Mouse (Mus musculus) liver, adult 2 months (tissue): ENCODE results near the gene Tmem147. TPM values are rescaled to one million over a fixed set of nuclear protein-coding genes. Genes with fewer than 3 reads are reported as not detected.

ENCODE experiments used
- DNase-seq: peaks from one replicate; pipeline ENCODE4 v3.0.0-alpha.2; 2011; ENCODE audit warnings: low read depth, low spot score; ENCODE audit errors: extremely low read depth
- H3K27ac ChIP-seq: fragments of 200-500 bp; replicated peaks from 2 replicates; pipeline ENCODE4 v1.5.1; 2012; ENCODE audit warnings: low read depth, mild to moderate bottlenecking, control low read depth, inconsistent platforms, low read length; ENCODE audit not compliant: insufficient read depth
- H3K27me3 ChIP-seq: fragments of 200-500 bp; 2 replicates; pipeline ENCODE4 v1.6.1; 2012; ENCODE audit warnings: mild to moderate bottlenecking, moderate library complexity, low read length, inconsistent platforms; ENCODE audit not compliant: control insufficient read depth, insufficient read depth
- H3K36me3 ChIP-seq: fragments of 200-500 bp; 2 replicates; pipeline ENCODE4 v1.6.1; 2012; ENCODE audit warnings: low read length, inconsistent platforms; ENCODE audit not compliant: control insufficient read depth, insufficient read depth
- H3K4me1 ChIP-seq: fragments of 200-500 bp; 2 replicates; pipeline ENCODE4 v1.6.1; 2011; ENCODE audit warnings: low read length; ENCODE audit not compliant: control insufficient read depth, insufficient read depth
- H3K4me3 ChIP-seq: fragments of 200-500 bp; 2 replicates; pipeline ENCODE4 v1.5.1; 2011; ENCODE audit warnings: low read depth, mild to moderate bottlenecking, control low read depth, low read length, moderate library complexity; ENCODE audit not compliant: insufficient read depth
- H3K79me2 ChIP-seq: fragments of 200-500 bp; 2 replicates; pipeline ENCODE4 v1.6.1; 2012; ENCODE audit warnings: inconsistent platforms, mild to moderate bottlenecking, low read length, moderate library complexity; ENCODE audit not compliant: control insufficient read depth, insufficient read depth
- H3K9ac ChIP-seq: fragments of 200-500 bp; 2 replicates; pipeline ENCODE4 v1.6.1; 2012; ENCODE audit warnings: low read depth, mild to moderate bottlenecking, control low read depth, inconsistent platforms, low read length
- CTCF ChIP-seq: fragments of 200-500 bp; IDR thresholded peaks from 2 replicates; pipeline ENCODE4 v1.5.1; 2011; ENCODE audit warnings: low read depth, low read length, control low read depth
- POLR2A ChIP-seq: fragments of 200-500 bp; IDR thresholded peaks from 2 replicates; pipeline ENCODE4 v1.6.1; 2011; ENCODE audit warnings: low read length, control low read depth; ENCODE audit not compliant: insufficient read depth; ENCODE audit errors: extremely low read depth
- WGBS: fragments of 180-500 bp; shearing (Covaris S2); methylation state at CpG from one replicate; pipeline ENCODE4 v1.1.7; 2018; 5-methylcytosine and 5-hydroxymethylcytosine counted together
- polyA plus RNA-seq: library from polyadenylated mRNA; depleted of rRNA; stranded (reverse); fragments of >200 nt; gene quantifications from 2 replicates; pipeline ENCODE4 v1.2.3, GENCODE M21; 2012
- total RNA-seq: library from RNA; depleted of rRNA; stranded (reverse); fragments of >200 nt; gene quantifications from 2 replicates; pipeline ENCODE4 v1.2.3, GENCODE M21; 2014

Gene Tmem147
- total and polyA plus RNA-seq, 2 experiments = 124 to 335 TPM

- peak overlapping the region; percentile 84 for H3K9ac ChIP-seq
- H3K4me3 ChIP-seq = peak overlapping the region; percentile 75
- H3K27me3 ChIP-seq = no peaks in the 10 kb centered on the region
- peaks cover 21% of the 10 kb centered on the region for H3K4me1 ChIP-seq
- peaks cover 2% of the 10 kb centered on the region; the same call in 1 of the 2 replicates for H3K36me3 ChIP-seq
- no peaks in the 10 kb centered on the region; the same call in 1 of the 2 replicates for H3K79me2 ChIP-seq
- H3K27ac ChIP-seq = peak overlapping the region; percentile 79
- WGBS = 2% methylated on average over 26 of the region's 26 CpGs
- no peak for TF ChIP-seq POLR2A
- peak; percentile 74 for DNase-seq
Measured at GRCm38 (mm10) chr7:30728739-30729395, 473 bp downstream of the Tmem147 start.

- Histone ChIP-seq H3K4me3 (peak overlapping the region; percentile 75), H3K9ac (peak overlapping the region; percentile 84), H3K27ac (peak overlapping the region; percentile 79), H3K36me3 (peaks cover 2% of the 10 kb centered on the region; the same call in 1 of the 2 replicates), H3K27me3 (no peaks in the 10 kb centered on the region), H3K4me1 (peaks cover 21% of the 10 kb centered on the region), H3K79me2 (no peaks in the 10 kb centered on the region; the same call in 1 of the 2 replicates)
- WGBS = 39% methylated on average over 6 of the region's 6 CpGs
- TF ChIP-seq POLR2A = no peak
- TF ChIP-seq CTCF = no peak
- DNase-seq = no peak
Measured at GRCm38 (mm10) chr7:30728214-30728613, 1.1 kb downstream of the Tmem147 start.

- Histone ChIP-seq H3K4me3 (no peak overlapping the region), H3K27ac (no peak overlapping the region), H3K4me1 (peaks cover 15% of the 10 kb centered on the region), H3K36me3 (peaks cover 2% of the 10 kb centered on the region; the same call in 1 of the 2 replicates), H3K9ac (no peak overlapping the region), H3K79me2 (no peaks in the 10 kb centered on the region), H3K27me3 (no peaks in the 10 kb centered on the region)
- WGBS = 56% methylated on average over 6 of the region's 6 CpGs
- TF ChIP-seq CTCF (no peak), POLR2A (no peak)
- DNase-seq = no peak
Measured at GRCm38 (mm10) chr7:30723274-30723953, 5.9 kb downstream of the Tmem147 start.

GRCm38 (mm10) chr7:30721286-30721685 is 8.1 kb downstream of the Tmem147 start:
- WGBS = 87% methylated on average over 7 of the region's 7 CpGs
- Histone ChIP-seq H3K79me2 (no peaks in the 10 kb centered on the region), H3K27ac (no peak overlapping the region), H3K36me3 (no peaks in the 10 kb centered on the region), H3K4me1 (peaks cover 13% of the 10 kb centered on the region), H3K27me3 (no peaks in the 10 kb centered on the region), H3K4me3 (no peak overlapping the region), H3K9ac (no peak overlapping the region)
- TF ChIP-seq POLR2A = no peak
- no peak for TF ChIP-seq CTCF
- no peak for DNase-seq

GRCm38 (mm10) chr7:30719669-30720068 is 9.7 kb downstream of the Tmem147 start:
- 23% methylated on average over 5 of the region's 5 CpGs for WGBS
- Histone ChIP-seq H3K4me3 (no peak overlapping the region), H3K9ac (no peak overlapping the region), H3K27me3 (no peaks in the 10 kb centered on the region), H3K79me2 (no peaks in the 10 kb centered on the region), H3K4me1 (peaks cover 13% of the 10 kb centered on the region), H3K36me3 (no peaks in the 10 kb centered on the region), H3K27ac (peak overlapping the region; percentile 66)
- TF ChIP-seq CTCF (no peak), POLR2A (no peak)
- DNase-seq = peak; percentile 98

GRCm38 (mm10) chr7:30717716-30718046 is 11.7 kb downstream of the Tmem147 start:
- TF ChIP-seq POLR2A (no peak), CTCF (no peak)
- H3K4me3 ChIP-seq = peak overlapping the region; percentile 4; the same call in 1 of the 2 replicates
- 38% methylated on average over 14 of the region's 14 CpGs for WGBS

More at GRCm38 (mm10) chr7:30717716-30718046, 11.7 kb downstream of the Tmem147 start:
- Histone ChIP-seq H3K9ac (no peak overlapping the region), H3K79me2 (no peaks in the 10 kb centered on the region), H3K4me1 (peaks cover 13% of the 10 kb centered on the region), H3K27me3 (no peaks in the 10 kb centered on the region), H3K36me3 (no peaks in the 10 kb centered on the region), H3K27ac (no peak overlapping the region)
- DNase-seq = no peak
